27 mouse cellular contexts compared by ENCODE assay signal in the genomic region with DNA sequence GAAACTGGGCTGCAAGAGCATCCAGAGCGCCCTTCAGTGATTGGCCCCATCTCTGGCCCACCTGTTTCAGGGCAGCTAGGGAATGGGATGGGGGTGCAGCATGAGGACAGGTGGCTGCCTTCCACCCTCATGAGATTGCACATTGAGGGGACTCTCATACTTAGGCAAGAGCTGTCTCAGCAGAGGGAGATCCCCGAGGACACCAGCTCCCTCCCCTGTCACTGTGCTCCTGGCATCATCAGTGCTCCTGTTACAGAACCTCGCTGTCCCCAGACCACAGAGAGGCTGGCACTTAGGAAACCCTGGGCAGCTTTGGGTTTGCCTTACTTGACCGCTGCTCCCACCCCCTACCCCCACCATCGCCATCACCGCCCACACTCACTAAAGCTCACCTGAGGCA. TPM values are rescaled to one million over a fixed set of nuclear protein-coding genes. Genes with fewer than 3 reads are reported as not detected.
A peak's percentile ranks its signal among the peaks of the same experiment; 100 is the strongest.
DNase-seq lines count a peak whose midpoint lies in the region; ATAC-seq and TF ChIP-seq lines count a peak whose summit lies in the region.
"Had no signal": no experiment of that assay in that cellular context is flagged by ENCODE, and none has a peak within 500 bp of the region (broad histone marks: within the 10 kb centered on the region; RNA-seq: fewer than 3 reads in every experiment).

No protein-coding gene starts in this region.

- H3K4me3 ChIP-seq in embryonic facial prominence, embryonic 15.5 days (replicated peaks), result no peak overlapping the region
- H3K4me3 ChIP-seq in embryonic facial prominence, embryonic 10.5 days, result no peak overlapping the region
- H3K4me3 ChIP-seq in gastrocnemius, adult 2 months, result no peak overlapping the region

- H3K4me1 ChIP-seq in embryonic facial prominence, embryonic 15.5 days, result peaks cover 8% of the 10 kb centered on the region; the same call in 1 of the 2 replicates
- peaks cover 14% of the 10 kb centered on the region for H3K4me1 ChIP-seq in embryonic facial prominence, embryonic 10.5 days

- no peak overlapping the region for H3K9ac ChIP-seq in embryonic facial prominence, embryonic 15.5 days

- H3K4me2 ChIP-seq in embryonic facial prominence, embryonic 15.5 days (replicated peaks), result no peak overlapping the region

- ATAC-seq in embryonic facial prominence, embryonic 15.5 days (ENCODE audit: insufficient number of reproducible peaks, low FRiP score, low TSS enrichment, low read depth), result 0 out of 2 replicates have a peak, but pooled peaks have one; percentile 51
- ATAC-seq in erythroid progenitor cell, adult 5-6 weeks (replicated peaks; ENCODE audit: low FRiP score, poor library complexity, severe bottlenecking), result 0 out of 2 replicates have a peak, but pooled peaks have one; percentile 10
- ATAC-seq: activated CD4-positive, CD25-positive, alpha-beta regulatory T cell, adult 4 months; CD4-positive, CD25-positive, alpha-beta regulatory T cell, adult 4 months; Patski had no signal

- TF ChIP-seq CTCF in gastrocnemius, adult 2 months (IDR thresholded peaks at IDR 0.05), result no peak

- H3K9me3 ChIP-seq in embryonic facial prominence, embryonic 15.5 days (replicated peaks), result no peaks in the 10 kb centered on the region
- H3K9me3 ChIP-seq in embryonic facial prominence, embryonic 10.5 days, result no peaks in the 10 kb centered on the region

- intact Hi-C loops in heart, postnatal 10 days (cut with DNase I), result no loop called here
- intact Hi-C loops in gastrocnemius, adult 2 months (cut with DNase I), result no loop called here

- H3K36me3 ChIP-seq in embryonic facial prominence, embryonic 15.5 days, result no peaks in the 10 kb centered on the region
- no peaks in the 10 kb centered on the region for H3K36me3 ChIP-seq in embryonic facial prominence, embryonic 10.5 days (replicated peaks)
- H3K36me3 ChIP-seq: G1E had no signal

- no peak overlapping the region for H3K27ac ChIP-seq in embryonic facial prominence, embryonic 15.5 days (replicated peaks)
- H3K27ac ChIP-seq in embryonic facial prominence, embryonic 10.5 days (replicated peaks), result no peak overlapping the region
- H3K27ac ChIP-seq in gastrocnemius, adult 2 months, result no peak overlapping the region

- no peak for DNase-seq in embryonic facial prominence, embryonic 10.5 days (ENCODE audit: low spot score)
- DNase-seq in heart, adult 11 months, result peak; percentile 76
- no peak for DNase-seq in heart, postnatal 10 days
- DNase-seq in gastrocnemius, adult 2 months, result no peak
- DNase-seq: adrenal gland, adult 2 months; adrenal gland, adult 8-10 months; adrenal gland, postnatal 10 days; adrenal gland, postnatal 14 days; adrenal gland, postnatal 25 days; adrenal gland, postnatal 36 days; B cell, adult 2 months; cerebellum, adult 11 months; cerebellum, adult 11-12 months; cerebellum, adult 18-20 months had no signal

- H3K27me3 ChIP-seq in embryonic facial prominence, embryonic 15.5 days, result peaks cover 45% of the 10 kb centered on the region
- peaks cover 61% of the 10 kb centered on the region for H3K27me3 ChIP-seq in embryonic facial prominence, embryonic 10.5 days (replicated peaks; ENCODE audit: low read depth, poor library complexity, severe bottlenecking)

- WGBS in embryonic facial prominence, embryonic 15.5 days, result 64% methylated on average over 6 of the region's 6 CpGs
- 65% methylated on average over 6 of the region's 6 CpGs for WGBS in embryonic facial prominence, embryonic 10.5 days

RNA-seq across cellular contexts. Expression of a gene that starts 2.2 kb away (rescaled TPM):
- 0.12 TPM in 1 of 2 replicates, not detected in the other for polyA plus RNA-seq in embryonic facial prominence, embryonic 15.5 days (2015; fragmentation: Nextera tagmentation; extraction: Ambion mirVana)
- 5.0 and 5.4 TPM in 2 replicates for polyA plus RNA-seq in embryonic facial prominence, embryonic 10.5 days (2016; fragmentation: Nextera tagmentation; extraction: Ambion mirVana)
- not detected for total RNA-seq in heart, postnatal 10 days (2021)
- not detected in 2 replicates for total RNA-seq in erythroid progenitor cell, adult 5-6 weeks (2015; ENCODE audit: low replicate concordance)
- not detected in 2 replicates for total RNA-seq in erythroid progenitor cell, adult 5-6 weeks (2017; ENCODE audit: low replicate concordance)
- total RNA-seq in gastrocnemius, adult 2 months (2021), result not detected
- total RNA-seq: adrenal gland, adult 18-20 months; adrenal gland, adult 2 months; adrenal gland, adult 8-10 months; adrenal gland, postnatal 10 days; adrenal gland, postnatal 14 days; adrenal gland, postnatal 25 days; adrenal gland, postnatal 36 days; adrenal gland, postnatal 4 days; CH12.LX; ES-E14; MEL had no signal
- polyA plus RNA-seq: activated CD4-positive, CD25-positive, alpha-beta regulatory T cell, adult 4 months; adrenal gland, adult 2 months; brain, embryonic 14.5 days; C2C12; CD4-positive, CD25-positive, alpha-beta regulatory T cell, adult 4 months; G1E; Patski had no signal
